Mouse (Mus musculus) G1E (cell line): ENCODE measurements around the gene Hic1. TPM values are rescaled to one million over a fixed set of nuclear protein-coding genes. Genes with fewer than 3 reads are reported as not detected.

Experiments used
- ATAC-seq: 2 replicates; pipeline ENCODE4 v1.8.0; 2016; ENCODE audit warnings: mild to moderate bottlenecking; ENCODE audit not compliant: insufficient number of reproducible peaks, poor library complexity, low FRiP score, severe bottlenecking; ENCODE audit errors: extremely low read depth
- DNase-seq: peaks from one replicate; pipeline ENCODE4 v3.0.0; 2012; ENCODE audit warnings: low spot score
- H3K27me3 ChIP-seq: 2 replicates; pipeline ENCODE4 v1.6.1; 2012; ENCODE audit warnings: mild to moderate bottlenecking, low read length, inconsistent platforms; ENCODE audit not compliant: insufficient read depth
- H3K36me3 ChIP-seq: replicated peaks from 2 replicates; pipeline ENCODE3; 2012; ENCODE audit warnings: mild to moderate bottlenecking, inconsistent platforms
- H3K4me1 ChIP-seq: 2 replicates; pipeline ENCODE4 v1.6.1; 2012; ENCODE audit warnings: low read depth, low read length, inconsistent platforms, mixed read lengths; ENCODE audit not compliant: insufficient read depth
- H3K4me3 ChIP-seq: 2 replicates; pipeline ENCODE4 v1.5.1; 2012; ENCODE audit warnings: low read depth, mild to moderate bottlenecking, inconsistent platforms, low read length, moderate library complexity, mixed read lengths
- H3K9me3 ChIP-seq: replicated peaks from 2 replicates; pipeline ENCODE4 v1.6.1; 2012; ENCODE audit warnings: inconsistent platforms
- CTCF ChIP-seq: IDR thresholded peaks from 2 replicates; pipeline ENCODE4 v1.5.1; 2012; ENCODE audit warnings: low read depth, low read length, inconsistent platforms, mixed read lengths
- GATA1 ChIP-seq: IDR thresholded peaks from 2 replicates; pipeline ENCODE4 v1.6.1; 2012; ENCODE audit warnings: borderline replicate concordance, low read length, inconsistent platforms, mixed read lengths
- GATA2 ChIP-seq: IDR thresholded peaks from 2 replicates; pipeline ENCODE4 v1.6.1; 2012; ENCODE audit warnings: low read depth, low read length, inconsistent platforms, borderline replicate concordance
- POLR2AphosphoS5 ChIP-seq: IDR thresholded peaks from 2 replicates; pipeline ENCODE4 v1.6.1; 2012; ENCODE audit warnings: low read depth, low read length, inconsistent platforms; ENCODE audit not compliant: insufficient replicate concordance
- TAL1 ChIP-seq: conservative IDR thresholded peaks from 2 replicates; pipeline ENCODE4 v1.6.1; 2012; ENCODE audit warnings: low read depth, low read length, inconsistent platforms, mixed read lengths
- polyA plus RNA-seq: library from polyadenylated mRNA; stranded (reverse); fragments of >175 nt; gene quantifications from 2 replicates; pipeline ENCODE4 v1.2.3, GENCODE M21; 2012
- total RNA-seq, 2 experiments: library from RNA; stranded (forward) in 1 of 2; stranded (reverse) in 1 of 2; fragments of 200-1000 nt in 1 of 2; fragments of >200 nt in 1 of 2; fragmentation: Nextera tagmentation in 1 of 2; gene quantifications; 2 replicates each; pipeline ENCODE4 v1.2.3; 2014 to 2017

Hic1 gene
- total RNA-seq (2014; fragmentation: Nextera tagmentation) (not detected in 2 replicates), total RNA-seq (2017) (0.05 TPM in 1 of 2 replicates, not detected in the other), polyA plus RNA-seq (0.22 and 0.29 TPM in 2 replicates)

GRCm38 (mm10) chr11:75169405-75170080, at the start of gene Hic1:
Hic1 (minus strand) TSS chr11:75169519.
- DNase-seq (no peak), ATAC-seq (no peak)
- Histone ChIP-seq H3K4me1 (peaks cover 41% of the 10 kb centered on the region), H3K27me3 (peaks cover 58% of the 10 kb centered on the region), H3K9me3 (peaks cover 65% of the 10 kb centered on the region), H3K36me3 (peaks cover 21% of the 10 kb centered on the region), H3K4me3 (peak within 1 kb of the TSS; percentile 59; the same call in 1 of the 2 replicates)
- TF ChIP-seq CTCF (no peak), GATA1 (no peak), GATA2 (no peak), TAL1 (no peak), POLR2AphosphoS5 (no peak)

GRCm38 (mm10) chr11:75214081-75214950, 45.0 kb upstream of the Hic1 start:
- TF ChIP-seq POLR2AphosphoS5 (no peak), TAL1 (no peak), GATA1 (no peak)
- Histone ChIP-seq H3K4me3 (no peak overlapping the region), H3K9me3 (no peaks in the 10 kb centered on the region), H3K27me3 (peaks cover 59% of the 10 kb centered on the region), H3K4me1 (no peaks in the 10 kb centered on the region; the same call in 1 of the 2 replicates), H3K36me3 (no peaks in the 10 kb centered on the region)
- DNase-seq (no peak), ATAC-seq (no peak)

GRCm38 (mm10) chr11:75213372-75214080, 44.2 kb upstream of the Hic1 start:
- Histone ChIP-seq H3K4me3 (no peak overlapping the region), H3K27me3 (peaks cover 63% of the 10 kb centered on the region), H3K9me3 (no peaks in the 10 kb centered on the region), H3K36me3 (no peaks in the 10 kb centered on the region), H3K4me1 (no peaks in the 10 kb centered on the region; the same call in 1 of the 2 replicates)
- TF ChIP-seq TAL1 (no peak), GATA2 (no peak), POLR2AphosphoS5 (no peak), CTCF (no peak), GATA1 (no peak)
- ATAC-seq, result no peak
- no peak for DNase-seq

- TF ChIP-seq GATA1 (no peak), CTCF (no peak)
- Histone ChIP-seq H3K4me1 (no peaks in the 10 kb centered on the region; the same call in 1 of the 2 replicates), H3K27me3 (peaks cover 62% of the 10 kb centered on the region), H3K36me3 (no peaks in the 10 kb centered on the region), H3K9me3 (no peaks in the 10 kb centered on the region), H3K4me3 (no peak overlapping the region)
- no peak for DNase-seq
- no peak for ATAC-seq
These were observed 43.6 kb upstream of the Hic1 start for GRCm38 (mm10) chr11:75212876-75213275.

GRCm38 (mm10) chr11:75212031-75212667, 42.8 kb upstream of the Hic1 start:
- Histone ChIP-seq H3K4me3 (no peak overlapping the region), H3K27me3 (peaks cover 57% of the 10 kb centered on the region), H3K9me3 (no peaks in the 10 kb centered on the region), H3K4me1 (no peaks in the 10 kb centered on the region; the same call in 1 of the 2 replicates), H3K36me3 (no peaks in the 10 kb centered on the region)
- no peak for TF ChIP-seq POLR2AphosphoS5
- no peak for TF ChIP-seq GATA1
- no peak for TF ChIP-seq CTCF
- no peak for TF ChIP-seq GATA2
- TF ChIP-seq TAL1, result no peak
- no peak for DNase-seq
- no peak for ATAC-seq

- no peaks in the 10 kb centered on the region; the same call in none of the 2 replicates for H3K4me1 ChIP-seq
- H3K27me3 ChIP-seq, result peaks cover 57% of the 10 kb centered on the region
- no peaks in the 10 kb centered on the region for H3K36me3 ChIP-seq
- no peaks in the 10 kb centered on the region for H3K9me3 ChIP-seq
- DNase-seq (no peak), ATAC-seq (no peak)
- TF ChIP-seq GATA1, result no peak
- no peak for TF ChIP-seq CTCF
- no peak for TF ChIP-seq TAL1
- TF ChIP-seq POLR2AphosphoS5, result no peak
- TF ChIP-seq GATA2, result no peak
- H3K4me3 ChIP-seq, result no peak overlapping the region
These were observed 41.4 kb upstream of the Hic1 start for GRCm38 (mm10) chr11:75210755-75211154.
